Mouse (Mus musculus): ENCODE measurements around the gene Dcun1d2. TPM values are rescaled to one million over a fixed set of nuclear protein-coding genes. Genes with fewer than 3 reads are reported as not detected.

Dcun1d2 gene
- polyA plus RNA-seq, 1 experiment from 2014 or later = 7.3 TPM

DNA sequence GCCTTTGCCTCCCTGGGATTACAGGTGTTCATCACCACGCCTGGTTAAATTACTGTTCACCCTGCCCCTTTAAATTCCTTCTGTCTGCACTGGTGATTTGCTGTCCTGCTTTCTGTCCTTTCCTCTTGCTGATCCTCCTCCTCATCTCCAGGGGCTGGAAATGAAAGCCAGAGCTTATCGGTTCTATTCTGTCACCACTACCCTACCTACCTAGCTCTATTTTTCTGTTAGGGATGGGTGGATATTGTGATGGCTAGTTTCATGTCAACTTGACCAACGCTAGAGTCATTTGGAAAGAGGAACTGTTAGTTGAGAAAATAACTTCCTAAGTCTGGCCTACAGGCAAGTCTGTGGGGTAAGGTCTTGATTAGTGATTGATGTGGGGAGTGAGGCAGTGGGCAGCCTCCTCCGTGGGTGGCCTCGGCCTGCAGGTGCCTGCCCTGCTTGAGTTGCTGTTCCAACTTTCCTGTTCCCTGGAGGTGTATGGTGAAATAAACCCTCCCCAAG is 10.9 kb downstream of the Dcun1d2 start:
- Histone ChIP-seq H3K4me2 (replicated peaks; ENCODE audit: low read depth) (no peak overlapping the region), H3K27ac (ENCODE audit: low read depth, low read length) (no peak overlapping the region), H3K9ac (ENCODE audit: low read depth, low read length) (no peak overlapping the region), H3K9me3 (ENCODE audit: control insufficient read depth) (no peaks in the 10 kb centered on the region), H3K27me3 (replicated peaks; ENCODE audit: control insufficient read depth, insufficient read depth, low read length) (no peaks in the 10 kb centered on the region), H3K4me3 (ENCODE audit: low read depth, low read length) (no peak overlapping the region), H3K36me3 (ENCODE audit: control insufficient read depth, insufficient read depth) (no peaks in the 10 kb centered on the region; the same call in 1 of the 2 replicates), H3K4me1 (replicated peaks; ENCODE audit: control insufficient read depth, insufficient read depth, low read length) (no peaks in the 10 kb centered on the region)
- WGBS = 75% methylated on average over 5 of the region's 5 CpGs
- ATAC-seq = no peak
- TF ChIP-seq CTCF (IDR thresholded peaks at IDR 0.05; ENCODE audit: low read depth) = no peak

GRCm38 (mm10) chr8:13272834-13273233 is 15.1 kb downstream of the Dcun1d2 start:
- ATAC-seq = no peak
- no peak for TF ChIP-seq CTCF (IDR thresholded peaks at IDR 0.05; ENCODE audit: low read depth)

GRCm38 (mm10) chr8:13267566-13267965 is 20.4 kb downstream of the Dcun1d2 start:
- no peak for TF ChIP-seq CTCF (IDR thresholded peaks at IDR 0.05; ENCODE audit: low read depth)
- H3K4me1 ChIP-seq (replicated peaks; ENCODE audit: control insufficient read depth, insufficient read depth, low read length) = no peaks in the 10 kb centered on the region
- H3K36me3 ChIP-seq (ENCODE audit: control insufficient read depth, insufficient read depth) = peaks cover 37% of the 10 kb centered on the region
- ATAC-seq = no peak
- no peak overlapping the region for H3K9ac ChIP-seq (ENCODE audit: low read depth, low read length)
- H3K9me3 ChIP-seq (ENCODE audit: control insufficient read depth) = no peaks in the 10 kb centered on the region
- no peak overlapping the region for H3K27ac ChIP-seq (ENCODE audit: low read depth, low read length)
- H3K4me2 ChIP-seq (replicated peaks; ENCODE audit: low read depth) = no peak overlapping the region
- WGBS = 73% methylated on average over 2 of the region's 2 CpGs
- no peaks in the 10 kb centered on the region for H3K27me3 ChIP-seq (replicated peaks; ENCODE audit: control insufficient read depth, insufficient read depth, low read length)
- no peak overlapping the region for H3K4me3 ChIP-seq (ENCODE audit: low read depth, low read length)

More at GRCm38 (mm10) chr8:13272834-13273233, 15.1 kb downstream of the Dcun1d2 start:
- 87% methylated on average over 5 of the region's 5 CpGs for WGBS
- H3K36me3 ChIP-seq (ENCODE audit: control insufficient read depth, insufficient read depth) = peaks cover 30% of the 10 kb centered on the region
- no peak overlapping the region for H3K4me3 ChIP-seq (ENCODE audit: low read depth, low read length)
- no peaks in the 10 kb centered on the region for H3K4me1 ChIP-seq (replicated peaks; ENCODE audit: control insufficient read depth, insufficient read depth, low read length)
- no peaks in the 10 kb centered on the region for H3K27me3 ChIP-seq (replicated peaks; ENCODE audit: control insufficient read depth, insufficient read depth, low read length)
- H3K9me3 ChIP-seq (ENCODE audit: control insufficient read depth) = no peaks in the 10 kb centered on the region
- no peak overlapping the region for H3K27ac ChIP-seq (ENCODE audit: low read depth, low read length)
- H3K9ac ChIP-seq (ENCODE audit: low read depth, low read length) = no peak overlapping the region
- H3K4me2 ChIP-seq (replicated peaks; ENCODE audit: low read depth) = no peak overlapping the region

DNA sequence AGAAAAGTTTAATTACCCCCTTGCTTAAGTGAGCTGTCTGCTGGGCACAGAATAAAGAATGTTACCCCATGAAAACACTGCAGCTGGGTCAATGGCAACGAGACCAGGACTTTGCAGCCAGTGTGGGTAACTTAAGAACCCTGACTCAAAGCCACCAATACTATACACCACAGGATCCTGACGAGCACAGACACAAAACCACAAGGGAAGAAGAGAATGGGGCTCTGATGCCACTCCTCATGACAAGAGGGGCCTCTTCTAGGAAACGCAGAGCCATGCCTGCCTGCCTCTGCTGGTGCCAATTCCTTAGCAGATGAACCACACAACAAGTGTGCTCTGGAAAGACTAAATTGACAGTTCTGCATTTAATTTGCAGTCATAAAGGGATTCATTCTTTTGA is 24.6 kb downstream of the Dcun1d2 start:
- H3K4me1 ChIP-seq (replicated peaks; ENCODE audit: control insufficient read depth, insufficient read depth, low read length) = no peaks in the 10 kb centered on the region
- ATAC-seq = no peak
- no peak overlapping the region for H3K27ac ChIP-seq (ENCODE audit: low read depth, low read length)
- no peak overlapping the region for H3K9ac ChIP-seq (ENCODE audit: low read depth, low read length)
- TF ChIP-seq CTCF (IDR thresholded peaks at IDR 0.05; ENCODE audit: low read depth) = no peak
- no peaks in the 10 kb centered on the region for H3K9me3 ChIP-seq (ENCODE audit: control insufficient read depth)
- H3K27me3 ChIP-seq (replicated peaks; ENCODE audit: control insufficient read depth, insufficient read depth, low read length) = no peaks in the 10 kb centered on the region
- no peak overlapping the region for H3K4me3 ChIP-seq (ENCODE audit: low read depth, low read length)
- WGBS = 79% methylated on average over 3 of the region's 3 CpGs
- H3K4me2 ChIP-seq (replicated peaks; ENCODE audit: low read depth) = no peak overlapping the region
- H3K36me3 ChIP-seq (ENCODE audit: control insufficient read depth, insufficient read depth) = peaks cover 39% of the 10 kb centered on the region; the same call in 1 of the 2 replicates

DNA sequence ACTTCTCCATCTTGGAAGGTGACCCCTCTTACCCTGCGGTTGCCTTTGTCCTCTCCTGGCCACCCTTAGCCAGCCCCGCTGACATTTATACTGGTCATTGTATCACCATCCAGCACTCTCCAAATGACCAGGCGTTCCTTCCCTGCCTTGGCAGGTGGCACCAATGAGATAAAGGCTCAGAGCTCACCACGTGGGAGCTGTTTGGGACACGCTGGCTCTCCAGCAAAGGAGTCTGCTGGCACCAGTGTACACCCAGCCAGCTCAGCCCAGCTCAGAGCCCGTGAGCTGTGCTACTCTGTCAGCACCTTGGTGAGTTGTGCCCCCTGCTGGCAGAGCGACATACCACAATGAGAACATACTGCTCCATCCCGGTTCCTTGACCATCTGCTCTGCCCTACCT is 33.9 kb downstream of the Dcun1d2 start, which contains the start of gene Adprhl1:
Gene Adprhl1, minus strand, starts transcription at position 144 of the 400 bp plus-strand sequence.
- Histone ChIP-seq H3K9me3 (ENCODE audit: control insufficient read depth) (no peaks in the 10 kb centered on the region), H3K4me3 (ENCODE audit: low read depth, low read length) (no peak within 1 kb of the TSS), H3K36me3 (ENCODE audit: control insufficient read depth, insufficient read depth) (peaks cover 35% of the 10 kb centered on the region; the same call in 1 of the 2 replicates), H3K27me3 (replicated peaks; ENCODE audit: control insufficient read depth, insufficient read depth, low read length) (no peaks in the 10 kb centered on the region), H3K27ac (ENCODE audit: low read depth, low read length) (no peak within 1 kb of the TSS), H3K4me1 (replicated peaks; ENCODE audit: control insufficient read depth, insufficient read depth, low read length) (peaks cover 8% of the 10 kb centered on the region; the same call in 1 of the 2 replicates), H3K4me2 (replicated peaks; ENCODE audit: low read depth) (no peak within 1 kb of the TSS), H3K9ac (ENCODE audit: low read depth, low read length) (no peak within 1 kb of the TSS)
- ATAC-seq = peak; percentile 64
- WGBS = 31% methylated on average over 8 of the region's 8 CpGs
- peak; percentile 93 for TF ChIP-seq CTCF (IDR thresholded peaks at IDR 0.05; ENCODE audit: low read depth)

GRCm38 (mm10) chr8:13253413-13253812 is 34.5 kb downstream of the Dcun1d2 start:
- H3K36me3 ChIP-seq (ENCODE audit: control insufficient read depth, insufficient read depth) = peaks cover 29% of the 10 kb centered on the region; the same call in 1 of the 2 replicates
- H3K4me3 ChIP-seq (ENCODE audit: low read depth, low read length) = no peak overlapping the region
- H3K27ac ChIP-seq (ENCODE audit: low read depth, low read length) = no peak overlapping the region
- no peaks in the 10 kb centered on the region for H3K27me3 ChIP-seq (replicated peaks; ENCODE audit: control insufficient read depth, insufficient read depth, low read length)
- TF ChIP-seq CTCF (IDR thresholded peaks at IDR 0.05; ENCODE audit: low read depth) = no peak
- peaks cover 8% of the 10 kb centered on the region; the same call in 1 of the 2 replicates for H3K4me1 ChIP-seq (replicated peaks; ENCODE audit: control insufficient read depth, insufficient read depth, low read length)
- no peak overlapping the region for H3K9ac ChIP-seq (ENCODE audit: low read depth, low read length)
- no peak overlapping the region for H3K4me2 ChIP-seq (replicated peaks; ENCODE audit: low read depth)
- WGBS = 83% methylated on average over 5 of the region's 5 CpGs
- no peak for ATAC-seq
- no peaks in the 10 kb centered on the region for H3K9me3 ChIP-seq (ENCODE audit: control insufficient read depth)

Data from intestine, postnatal 0 days (tissue).